Mouse (Mus musculus) NIH3T3 (cell line): ENCODE data around the gene Magi3.

Experiments
- DNase-seq: peaks from one replicate; pipeline ENCODE4 v3.0.0-alpha.2; 2012; ENCODE audit warnings: low read depth

Magi3 gene

DNA sequence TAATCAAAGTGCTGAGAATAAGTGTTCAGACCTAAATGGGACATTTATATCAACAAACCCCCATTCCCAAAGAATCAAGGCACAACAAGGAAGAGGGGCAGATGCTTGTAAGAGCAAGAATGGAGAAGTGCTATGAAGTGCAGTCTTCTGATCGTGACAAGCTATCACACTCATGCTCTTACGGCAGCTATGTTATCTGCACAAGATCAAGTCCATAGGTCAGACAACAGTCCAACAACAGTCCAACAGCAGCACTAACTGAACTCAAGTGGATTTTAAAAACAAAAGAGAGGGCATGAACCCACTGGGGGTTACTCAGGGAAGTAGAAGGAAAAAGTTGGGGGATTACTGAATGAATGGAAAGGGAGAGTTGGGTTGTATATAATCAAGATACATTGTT lies 30.4 kb downstream of the Magi3 start:
- no peak for DNase-seq

DNA sequence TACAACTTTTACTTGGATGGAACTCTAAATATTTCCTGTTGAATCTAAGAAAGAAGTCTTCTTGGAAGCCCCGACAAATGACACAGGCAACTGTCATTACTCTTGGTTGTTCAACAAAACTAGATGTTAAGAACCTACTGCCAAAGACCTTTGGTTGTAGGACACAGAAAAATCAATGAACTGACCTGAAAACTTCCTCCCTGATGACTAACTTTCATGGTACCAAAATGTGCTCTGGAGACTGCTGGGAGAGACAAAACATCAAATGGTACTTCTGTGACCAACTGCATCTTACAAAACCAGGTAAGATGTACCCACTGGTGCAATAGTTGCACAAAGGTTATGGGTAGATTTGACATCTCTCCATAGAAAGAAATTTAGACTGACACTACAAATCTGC lies 30.9 kb downstream of the Magi3 start:
- no peak for DNase-seq

DNA sequence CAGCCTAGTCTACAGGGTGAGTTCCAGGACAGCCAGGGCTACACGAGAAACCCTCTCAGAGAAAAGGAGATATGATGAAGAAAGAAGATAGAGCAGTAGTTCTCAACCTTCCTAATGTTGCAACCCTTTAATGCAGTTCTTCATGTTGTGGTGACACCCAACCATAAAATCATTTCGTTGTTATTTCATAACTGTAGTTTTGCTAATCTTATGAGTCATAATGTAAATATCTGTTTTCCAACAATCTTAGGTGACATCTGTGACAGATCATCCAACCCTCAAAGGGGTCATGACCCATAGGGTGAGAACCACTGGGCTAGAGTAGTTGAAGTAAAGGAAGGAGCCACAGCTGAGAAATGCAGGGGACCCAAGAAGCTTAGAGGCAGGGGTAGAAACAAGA lies 35.9 kb downstream of the Magi3 start:
- DNase-seq = peak; percentile 9

DNA sequence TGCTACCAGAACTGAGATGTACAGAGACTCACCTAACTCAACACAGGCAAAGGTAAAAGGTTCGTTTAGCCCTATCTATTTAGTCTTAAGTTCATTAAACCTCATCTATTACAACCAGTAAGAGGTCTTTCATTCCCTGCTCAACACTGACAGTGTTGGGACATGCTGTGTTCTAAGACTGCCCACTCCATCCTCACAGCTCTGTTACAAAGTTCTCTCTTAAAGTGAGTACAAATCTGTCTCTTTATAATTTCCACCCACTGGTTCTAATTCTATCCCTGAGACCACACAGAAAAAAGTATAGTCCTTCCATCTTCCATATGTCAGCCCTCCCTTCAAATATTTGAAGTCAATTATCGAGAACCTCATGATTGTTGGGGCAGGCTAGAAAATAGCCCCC lies 36.5 kb downstream of the Magi3 start:
- DNase-seq = no peak

DNA sequence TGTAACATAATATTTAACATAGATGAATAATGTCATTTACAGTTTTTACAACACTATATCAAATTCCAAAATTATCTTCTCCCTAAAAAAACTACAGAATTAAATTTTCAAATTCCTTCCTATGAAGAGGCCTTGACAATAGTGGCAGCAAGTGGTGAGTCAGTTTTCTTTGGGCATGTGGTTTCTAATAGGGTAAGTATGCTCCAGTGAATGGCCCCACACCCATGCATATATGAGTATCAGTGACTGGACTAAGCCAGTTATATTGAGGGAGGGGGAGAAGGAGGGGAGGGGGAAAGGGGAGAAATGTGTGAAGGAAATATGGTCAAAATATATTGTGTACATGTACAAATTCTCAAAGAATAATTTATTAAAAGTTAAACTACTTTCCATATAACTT lies 37.5 kb downstream of the Magi3 start:
- peak; percentile 20 for DNase-seq

DNA sequence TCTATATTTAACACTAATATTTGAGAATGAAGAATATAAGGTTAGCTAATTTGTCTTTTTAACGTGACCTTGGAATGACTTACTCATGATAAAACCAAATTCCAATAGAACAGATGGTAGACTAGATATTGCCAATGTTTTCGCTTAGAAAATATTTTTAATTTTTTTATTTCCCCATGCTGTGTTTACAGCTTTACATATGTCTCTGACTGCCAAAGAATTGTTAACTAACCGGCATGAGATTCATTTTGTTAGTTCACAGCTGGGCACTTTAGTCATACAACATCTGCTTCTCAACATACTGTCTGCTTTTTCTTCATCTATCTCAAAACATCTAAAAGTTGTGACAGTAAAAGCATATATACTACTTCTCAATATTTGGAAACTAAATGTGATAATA lies 58.8 kb downstream of the Magi3 start:
- no peak for DNase-seq

DNA sequence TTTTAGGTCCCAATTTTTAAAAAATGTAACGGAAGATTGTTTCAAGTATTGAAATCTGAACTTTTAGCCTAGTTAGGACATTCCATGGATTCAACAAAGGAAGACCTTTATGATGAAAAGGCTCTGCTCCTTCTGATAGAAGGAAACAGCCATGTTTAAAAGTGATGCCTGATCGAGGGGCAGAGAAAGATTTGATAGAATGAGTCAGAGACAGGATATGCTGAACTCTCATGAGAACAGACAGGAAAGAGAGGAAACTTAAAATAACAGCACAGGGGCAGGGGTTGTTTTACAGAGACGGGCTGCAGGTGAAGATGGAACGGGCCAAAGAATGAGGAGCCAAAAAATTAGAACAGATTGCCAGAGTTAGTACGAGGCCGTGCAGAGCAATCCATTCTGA lies 59.6 kb downstream of the Magi3 start:
- no peak for DNase-seq

DNA sequence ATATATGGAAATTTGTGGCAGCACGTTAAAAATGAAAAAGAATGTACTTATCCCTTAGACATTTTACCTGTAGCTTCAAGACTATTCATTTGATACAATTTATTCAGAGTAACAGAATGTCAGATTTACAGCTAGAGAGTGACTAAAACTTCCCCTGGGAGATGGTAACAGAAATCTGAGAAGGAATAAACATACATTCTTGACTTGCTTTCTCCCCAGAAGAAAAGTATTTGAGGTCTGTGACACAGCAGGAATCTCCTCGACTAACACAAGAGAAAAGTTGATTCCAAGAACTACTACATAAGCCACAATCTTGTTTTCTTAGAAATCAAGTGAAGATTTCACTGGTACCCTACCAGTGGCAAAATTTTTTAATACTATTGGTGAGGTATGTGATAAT lies 70.0 kb downstream of the Magi3 start:
- peak; percentile 13 for DNase-seq

DNA sequence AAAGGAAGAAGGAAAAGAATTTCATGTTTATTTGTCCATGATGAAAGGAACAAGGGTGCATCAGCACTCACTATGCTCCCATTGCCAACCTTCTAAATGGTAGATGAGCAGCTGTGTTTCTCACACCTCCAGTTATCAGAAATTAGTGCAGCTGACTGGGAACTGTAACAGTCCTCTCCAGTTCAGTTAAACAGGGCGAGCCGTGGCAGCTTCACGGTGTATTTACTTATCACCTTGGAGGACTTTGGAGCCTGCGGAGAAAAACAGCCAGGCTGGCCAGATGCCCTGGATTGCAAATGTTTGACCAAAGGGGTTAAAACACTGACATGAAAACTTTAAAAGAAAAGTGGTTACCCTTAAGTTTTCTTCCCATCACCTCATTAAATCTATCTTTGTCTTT lies 77.8 kb downstream of the Magi3 start:
- DNase-seq = no peak

DNA sequence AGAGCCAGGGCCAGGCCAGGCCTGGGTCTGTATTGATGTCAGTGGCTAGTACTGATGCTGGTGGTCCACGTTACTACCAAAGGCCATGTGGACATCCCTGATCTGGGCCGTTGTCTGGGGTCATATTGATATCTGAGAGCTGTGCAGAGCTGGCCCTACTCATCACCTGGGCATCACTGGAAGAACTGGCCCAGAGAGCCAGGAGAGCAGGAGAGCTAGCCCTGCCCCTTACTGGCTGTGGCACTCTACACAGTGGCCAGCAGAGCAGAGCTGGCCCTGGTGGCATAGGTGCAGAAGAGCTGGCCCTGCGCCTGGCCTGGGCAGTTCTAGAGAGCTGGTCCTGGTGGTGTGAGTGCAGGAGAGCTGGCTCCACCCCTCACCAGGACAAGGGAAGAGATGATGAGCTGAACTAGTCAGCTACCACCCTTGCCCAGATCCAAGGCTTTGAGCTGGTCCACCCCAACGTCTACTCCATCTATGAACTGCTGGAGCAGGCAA lies 81.2 kb downstream of the Magi3 start:
- DNase-seq = no peak

DNA sequence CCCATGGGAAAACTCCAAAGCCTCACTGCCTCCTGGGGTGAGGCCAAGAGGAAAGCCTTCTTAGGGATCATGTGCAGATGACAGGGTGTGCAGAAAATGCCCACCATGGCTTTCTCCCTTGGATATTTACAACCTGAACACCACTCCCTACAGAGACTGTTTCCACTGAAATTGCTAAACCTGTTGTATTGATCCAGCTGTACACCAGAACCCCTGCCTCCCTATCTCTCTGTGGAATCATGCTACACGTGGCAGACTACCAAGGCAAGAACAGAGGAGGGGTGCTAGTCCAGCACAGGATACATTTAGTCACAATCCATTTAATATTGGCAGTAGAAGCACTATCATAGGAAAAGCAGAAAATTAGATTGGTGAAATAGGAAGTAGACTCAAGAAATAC lies 94.5 kb downstream of the Magi3 start:
- no peak for DNase-seq

DNA sequence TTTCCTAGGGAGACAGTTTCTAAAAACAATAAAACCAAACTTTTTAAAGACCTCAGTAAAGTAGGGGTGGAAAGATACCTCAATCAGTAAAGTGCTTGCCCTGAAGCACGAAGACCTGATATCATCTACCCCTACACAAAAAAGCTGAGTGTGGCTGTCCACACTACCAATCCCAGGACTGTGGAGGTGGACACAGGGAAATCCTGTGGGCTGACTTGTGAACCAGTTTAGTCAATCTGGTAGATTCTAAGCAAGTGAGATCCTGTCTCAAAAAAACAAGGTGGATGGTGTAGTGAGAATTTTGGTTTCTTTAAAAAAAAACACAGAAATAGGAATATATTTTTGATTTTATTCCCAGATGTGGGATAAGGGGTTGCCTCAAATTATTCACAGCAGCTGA lies 96.3 kb downstream of the Magi3 start:
- DNase-seq = no peak

DNA sequence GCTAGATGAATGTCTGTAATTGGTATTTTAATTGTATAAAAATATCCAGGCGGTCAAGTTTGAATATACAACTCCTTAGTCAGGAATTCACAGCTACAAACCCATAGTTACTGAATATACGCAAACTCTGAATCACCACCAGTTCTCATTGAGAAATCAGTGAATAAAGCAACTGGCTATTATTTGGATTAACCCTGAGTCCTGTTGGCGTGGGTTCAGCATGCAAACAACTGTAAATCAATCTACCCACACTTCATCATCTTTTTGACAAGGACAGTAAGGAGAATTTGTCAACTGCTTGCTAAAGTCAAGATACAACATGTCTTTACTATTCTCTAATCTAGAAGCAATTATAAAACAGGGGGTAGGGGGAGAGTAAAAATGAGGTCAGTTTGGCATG lies 110.7 kb downstream of the Magi3 start:
- peak; percentile 90 for DNase-seq

DNA sequence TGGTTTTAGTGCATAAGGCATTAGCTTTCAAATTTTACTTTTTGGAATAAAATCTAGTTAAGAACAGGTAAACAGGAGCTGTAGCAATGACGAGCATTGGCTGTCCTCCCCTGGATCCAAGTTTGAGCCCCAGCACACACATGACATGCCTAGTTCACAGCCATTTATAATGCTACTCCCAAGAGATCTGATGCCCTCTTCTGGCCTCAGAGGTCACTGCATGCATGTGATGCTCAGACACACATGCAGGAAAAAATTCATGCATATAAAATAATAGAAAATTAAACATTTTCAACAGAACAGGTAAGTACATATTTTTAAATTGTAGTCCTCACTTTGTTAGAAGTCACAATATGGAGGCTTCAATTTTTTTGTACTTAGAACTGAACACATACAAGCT lies 115.2 kb downstream of the Magi3 start:
- DNase-seq = peak; percentile 56

DNA sequence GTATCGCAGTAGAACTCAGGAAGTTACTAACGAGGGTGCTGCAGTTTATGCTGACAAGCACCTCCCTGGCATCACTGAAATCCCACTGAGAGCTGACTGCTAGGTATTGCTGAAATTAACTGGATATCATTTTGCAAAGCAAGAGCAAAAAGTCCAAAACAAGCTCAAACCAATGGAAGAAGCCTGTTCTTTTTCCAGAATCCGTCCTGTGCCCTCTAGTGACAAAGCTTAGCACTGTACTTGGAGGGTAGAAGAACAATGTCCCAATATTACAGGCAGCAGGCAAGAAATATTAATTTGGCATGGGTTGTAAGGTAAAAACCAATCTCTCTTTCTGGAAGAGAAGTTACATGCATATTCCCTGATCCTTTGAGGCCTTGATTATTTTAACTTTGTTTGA lies 118.5 kb downstream of the Magi3 start:
- no peak for DNase-seq

DNA sequence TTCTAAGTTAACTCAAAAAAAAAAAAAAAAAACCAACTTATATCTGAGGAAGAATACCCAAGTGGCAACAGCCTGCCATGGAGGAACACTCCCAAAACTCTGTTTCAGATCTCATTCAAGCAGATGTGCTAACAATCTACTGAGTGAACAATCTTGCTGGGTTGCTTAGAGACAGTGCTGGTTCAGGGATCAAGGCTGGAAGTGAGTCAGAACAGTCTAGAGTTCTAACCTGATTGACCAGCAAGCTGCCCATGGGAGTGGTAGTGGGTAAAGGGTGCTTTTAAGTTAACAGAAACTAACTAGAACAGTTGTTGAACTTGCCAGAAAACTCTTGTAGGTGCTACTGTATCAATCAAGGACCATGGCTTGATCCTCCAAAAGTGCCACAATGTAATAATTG lies 118.9 kb downstream of the Magi3 start:
- DNase-seq = no peak

DNA sequence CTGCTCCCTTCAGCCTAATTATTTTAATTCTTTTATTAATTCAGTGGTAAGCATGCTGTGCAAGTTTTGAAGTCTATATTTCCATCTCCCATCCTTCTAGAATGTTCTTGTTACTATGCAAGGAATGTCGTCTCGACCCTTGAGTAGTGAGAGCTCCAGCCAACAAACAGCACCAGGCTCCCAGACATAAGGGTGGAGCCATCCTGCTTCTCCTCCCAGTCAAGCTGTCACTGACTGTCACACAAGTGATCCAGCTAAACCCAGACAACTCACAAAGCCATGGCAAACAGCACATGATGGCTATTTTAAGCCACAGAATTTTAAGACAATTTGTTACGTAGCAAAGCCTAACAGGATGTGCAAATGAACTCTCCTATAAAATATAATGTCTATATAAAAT lies 124.2 kb downstream of the Magi3 start:
- DNase-seq = no peak

DNA sequence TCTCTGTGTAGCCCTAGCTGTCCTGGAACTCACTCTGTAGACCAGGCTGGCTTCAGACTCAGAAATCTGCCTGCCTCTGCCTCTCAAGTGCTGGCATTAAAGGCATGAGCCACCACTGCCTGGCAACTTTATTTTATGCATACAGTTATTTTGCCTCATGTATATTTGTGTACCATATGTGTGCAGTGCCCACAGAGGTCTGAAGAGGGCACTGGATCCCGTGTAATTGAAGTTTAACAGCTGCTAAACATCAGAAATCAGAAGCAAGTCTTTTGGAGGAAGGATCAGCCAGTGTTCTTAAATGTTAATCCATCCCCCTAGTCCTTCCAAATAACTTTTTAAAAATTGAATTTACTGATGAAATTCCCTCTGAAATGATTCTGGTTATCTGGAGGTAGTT lies 125.5 kb downstream of the Magi3 start:
- DNase-seq = peak; percentile 29

DNA sequence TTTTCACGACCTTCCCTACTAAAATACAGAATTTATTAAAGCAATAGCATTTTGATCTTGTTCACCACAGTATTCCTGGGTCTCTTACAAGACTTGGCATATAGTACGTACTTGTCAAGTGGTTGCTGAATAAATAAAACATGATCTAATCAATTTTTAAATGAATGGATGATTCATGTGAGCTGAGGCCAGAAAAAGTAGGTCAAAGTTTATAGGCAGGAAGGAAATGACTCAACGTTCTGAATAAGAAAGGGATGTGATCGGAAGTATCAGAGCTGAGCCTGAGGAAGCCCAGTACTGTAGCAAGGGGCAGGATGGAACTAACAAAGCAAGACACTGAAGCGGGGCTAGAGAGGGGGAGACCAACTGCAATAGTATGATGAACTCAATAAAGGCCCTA lies 127.4 kb downstream of the Magi3 start:
- peak; percentile 76 for DNase-seq

DNA sequence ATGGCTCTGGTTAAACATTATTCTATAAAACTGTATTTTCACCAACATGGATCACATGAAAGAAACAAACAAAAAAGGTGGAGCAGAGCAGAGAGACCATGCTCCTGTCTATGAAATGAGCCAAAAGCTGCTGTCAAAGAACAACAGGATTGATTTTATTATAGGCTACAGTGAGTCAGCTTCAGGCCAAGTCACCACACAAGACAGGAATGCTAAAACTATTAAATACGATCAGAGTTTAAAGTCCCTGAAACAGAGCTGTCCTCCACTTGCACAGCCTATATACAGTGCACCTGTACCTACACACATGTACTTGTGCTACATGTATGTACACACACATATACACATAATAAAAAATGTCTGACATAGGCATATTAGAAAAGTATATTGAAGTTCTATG lies 138.1 kb downstream of the Magi3 start:
- peak; percentile 18 for DNase-seq

DNA sequence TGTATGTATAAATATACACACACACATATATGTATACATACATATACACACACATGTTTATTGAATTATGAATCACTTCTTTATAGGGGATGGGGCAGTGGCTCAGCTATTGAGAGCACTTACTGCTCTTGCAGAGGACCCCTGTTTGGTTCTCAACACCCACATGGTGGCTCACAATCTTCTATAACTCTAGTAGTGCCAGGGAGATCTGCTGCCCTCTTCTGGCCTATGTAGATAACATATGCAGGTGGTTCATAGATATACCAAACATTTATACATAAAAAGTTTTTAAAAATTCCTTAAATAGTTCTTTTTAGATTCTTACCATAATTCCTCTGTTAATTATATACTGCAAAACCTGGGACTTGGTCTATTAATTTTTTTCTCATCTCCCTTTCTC lies 141.4 kb downstream of the Magi3 start:
- peak; percentile 18 for DNase-seq

DNA sequence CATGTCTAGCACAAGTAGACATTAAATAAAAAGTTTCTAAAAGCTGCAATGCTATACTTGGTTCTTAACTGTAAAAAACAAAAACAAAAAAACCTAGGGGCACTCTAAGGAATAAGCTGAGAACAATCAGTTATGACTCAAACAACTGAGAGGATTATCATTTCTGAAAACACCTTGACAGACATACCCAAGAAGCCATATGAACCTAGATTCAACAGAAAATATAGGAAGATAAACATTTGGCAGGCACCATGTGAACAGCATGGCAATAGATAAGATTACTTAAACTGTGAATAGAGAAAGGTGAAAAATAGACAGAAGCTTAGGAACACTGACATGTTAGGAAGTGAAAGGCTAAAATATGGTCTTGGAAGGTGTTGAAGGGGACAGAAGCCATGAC lies 150.8 kb downstream of the Magi3 start:
- no peak for DNase-seq

DNA sequence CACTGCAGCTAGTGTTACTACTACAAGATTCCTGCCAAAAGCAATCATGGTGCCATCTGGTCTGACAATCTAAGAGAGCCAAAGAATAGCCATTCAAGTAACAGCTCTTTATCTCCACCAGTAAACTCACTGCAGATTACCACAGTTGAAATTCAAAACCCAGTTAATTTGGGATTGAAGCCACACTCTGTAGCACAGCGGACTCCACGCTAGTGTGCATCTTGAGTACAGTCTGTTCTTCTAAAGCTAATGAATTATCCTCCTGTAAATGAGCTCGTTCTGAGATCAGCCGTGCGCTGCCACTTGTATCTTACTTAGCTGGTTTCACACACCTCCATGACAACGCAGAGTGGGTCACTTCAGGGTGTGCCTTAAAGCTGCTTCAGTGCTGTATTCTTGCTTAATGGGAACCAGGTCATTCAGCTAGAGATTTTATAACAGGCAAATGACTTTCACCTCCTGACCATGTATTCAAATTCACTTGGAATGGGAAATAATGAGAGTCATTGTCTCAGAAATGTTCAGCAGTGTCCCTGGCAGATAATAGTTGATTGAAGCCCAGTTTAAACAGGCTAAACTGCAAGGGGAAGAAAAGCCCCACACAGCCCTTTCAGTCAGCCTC lies 161.1 kb downstream of the Magi3 start:
- DNase-seq = no peak

DNA sequence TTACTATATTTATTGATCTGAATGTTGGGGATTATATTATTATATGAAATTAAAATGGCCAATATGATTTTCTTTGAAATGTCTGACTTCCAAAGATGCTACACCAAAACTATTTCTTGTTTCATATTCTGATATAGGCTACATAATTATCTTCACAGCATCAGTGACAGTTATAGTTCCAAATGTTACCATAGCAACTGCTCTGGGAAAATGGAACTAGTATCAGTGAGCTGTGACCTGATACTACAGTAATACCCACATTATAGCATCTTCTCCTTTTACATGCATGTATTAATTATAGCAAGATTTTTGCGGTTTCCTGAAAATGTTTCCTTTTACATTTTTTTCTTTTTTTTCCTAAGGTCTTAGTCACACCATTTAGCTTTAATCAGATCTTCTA lies 187.4 kb downstream of the Magi3 start:
- no peak for DNase-seq

DNA sequence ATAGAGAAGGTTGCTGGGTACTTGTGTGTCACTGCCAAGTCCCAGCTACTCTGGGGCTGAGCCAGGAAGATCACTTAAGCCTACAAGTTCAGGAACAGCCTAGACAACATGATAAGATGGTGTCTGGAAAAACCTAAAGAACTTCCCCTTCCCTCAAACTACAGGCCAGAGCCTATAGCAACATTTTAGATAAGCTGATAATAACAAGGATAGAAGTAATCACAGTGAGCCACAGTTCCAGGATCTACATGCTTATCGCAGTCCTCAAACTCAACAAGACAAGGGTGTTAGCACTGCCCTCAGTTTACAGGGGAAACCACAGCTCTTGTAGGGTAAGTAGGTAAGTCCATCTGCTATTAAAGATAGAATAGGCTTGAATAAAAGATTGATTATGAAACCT lies 188.1 kb downstream of the Magi3 start:
- no peak for DNase-seq
